Mouse (Mus musculus) midbrain, embryonic 14.5 days (tissue): ENCODE results near the gene Zfp385a. TPM values are rescaled to one million over a fixed set of nuclear protein-coding genes. Genes with fewer than 3 reads are reported as not detected.
A peak's percentile ranks its signal among the peaks of the same experiment; 100 is the strongest.

Source experiments
- ATAC-seq: fragments of 200-750 bp; cut with Nextera tagmentation; 2 replicates; pipeline ENCODE4 v1.8.0; 2017; ENCODE audit warnings: moderate number of reproducible peaks, moderate library complexity; ENCODE audit not compliant: low FRiP score, low TSS enrichment
- DNase-seq: peaks from one replicate; pipeline ENCODE4 v3.0.0-alpha.2; 2015
- H3K27ac ChIP-seq: fragments of 300-500 bp; sonication (generic); replicated peaks from 2 replicates; pipeline ENCODE4 v1.5.1; 2014; ENCODE audit warnings: mild to moderate bottlenecking, low read depth, low read length, moderate library complexity
- H3K27me3 ChIP-seq: fragments of 300-500 bp; sonication (generic); 2 replicates; pipeline ENCODE4 v1.6.1; 2014; ENCODE audit warnings: low read length, control low read depth, mixed read lengths; ENCODE audit not compliant: control insufficient read depth, insufficient read depth
- H3K36me3 ChIP-seq: fragments of 300-500 bp; sonication (generic); 2 replicates; pipeline ENCODE4 v1.6.1; 2014; ENCODE audit warnings: low read length, control low read depth; ENCODE audit not compliant: control insufficient read depth, insufficient read depth
- H3K4me1 ChIP-seq: fragments of 300-500 bp; sonication (generic); 2 replicates; pipeline ENCODE4 v1.6.1; 2014; ENCODE audit warnings: mild to moderate bottlenecking, antibody characterized with exemption, low read length, control low read depth; ENCODE audit not compliant: control insufficient read depth, insufficient read depth
- H3K4me2 ChIP-seq: fragments of 300-500 bp; sonication (generic); 2 replicates; pipeline ENCODE4 v1.6.1; 2014; ENCODE audit warnings: mild to moderate bottlenecking, low read length, moderate library complexity
- H3K4me3 ChIP-seq: fragments of 300-500 bp; sonication (generic); replicated peaks from 2 replicates; pipeline ENCODE4 v1.5.1; 2014; ENCODE audit warnings: low read depth, low read length
- H3K9ac ChIP-seq: fragments of 300-500 bp; sonication (generic); replicated peaks from 2 replicates; pipeline ENCODE4 v1.6.1; 2014; ENCODE audit warnings: mild to moderate bottlenecking, low read length, moderate library complexity
- H3K9me3 ChIP-seq: fragments of 300-500 bp; sonication (generic); 2 replicates; pipeline ENCODE4 v1.6.1; 2016; ENCODE audit warnings: low read length, control low read depth, mixed read lengths; ENCODE audit not compliant: control insufficient read depth
- WGBS: fragments of 180-500 bp; shearing (Covaris S2); extraction: QIAGEN DNeasy Blood & Tissue Kit; methylation state at CpG from one replicate; pipeline ENCODE4 v1.1.7; 2014; 5-methylcytosine and 5-hydroxymethylcytosine counted together
- polyA plus RNA-seq: library from polyadenylated mRNA; unstranded; fragments of >200 nt; fragmentation: Nextera tagmentation; extraction: Ambion mirVana; gene quantifications from 2 replicates; pipeline ENCODE4 v1.2.1, GENCODE M21; 2014

The Zfp385a gene
- polyA plus RNA-seq, 1 experiment from 2014 or later = 20.9 TPM

DNA sequence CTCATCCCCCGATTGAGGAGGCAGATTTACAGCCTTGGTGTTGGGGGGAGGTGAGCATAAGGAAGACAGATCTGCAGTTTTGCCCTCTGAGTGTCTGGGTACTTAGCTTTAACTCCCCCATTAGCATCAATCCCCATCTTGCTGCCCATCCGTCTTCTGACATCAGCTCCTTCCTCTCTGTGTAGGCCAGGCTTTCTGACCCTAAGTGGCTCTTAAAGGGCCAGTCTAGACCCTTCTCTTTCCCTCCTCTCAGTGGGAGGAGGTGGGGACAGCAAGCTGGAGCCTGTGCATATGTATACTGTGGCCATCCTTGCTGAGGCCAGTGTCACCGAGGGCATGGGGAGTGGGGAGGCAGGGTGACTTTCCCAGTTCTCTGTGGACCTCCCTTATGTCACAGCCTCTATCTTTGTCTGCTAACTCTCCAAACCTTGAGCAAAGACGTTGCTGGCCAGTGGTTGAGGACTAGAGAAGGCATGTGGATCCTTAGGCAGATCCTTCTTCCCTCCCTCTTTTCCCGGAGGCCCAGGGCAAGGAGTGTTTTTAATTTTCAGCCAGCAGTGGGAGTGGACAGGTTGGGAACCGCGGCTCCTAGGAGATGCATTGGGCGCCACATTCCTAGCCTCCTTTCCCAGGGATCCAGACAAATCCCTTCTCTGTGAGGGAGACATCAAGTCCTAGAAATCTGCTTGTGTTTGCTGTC is 35.8 kb downstream of the Zfp385a start:
- Histone ChIP-seq H3K27me3 (no peaks in the 10 kb centered on the region; the same call in 1 of the 2 replicates), H3K27ac (peak overlapping the region; percentile 98), H3K9ac (peak overlapping the region; percentile 74), H3K36me3 (no peaks in the 10 kb centered on the region), H3K4me1 (peaks cover 75% of the 10 kb centered on the region), H3K9me3 (no peaks in the 10 kb centered on the region), H3K4me2 (peak overlapping the region; percentile 81), H3K4me3 (peak overlapping the region; percentile 42)
- ATAC-seq = no peak
- DNase-seq = no peak
- 8% methylated on average over 8 of the region's 8 CpGs for WGBS

GRCm38 (mm10) chr15:103302341-103303021 is 37.4 kb downstream of the Zfp385a start:
- H3K9ac ChIP-seq = no peak overlapping the region; the same call in 1 of the 2 replicates

GRCm38 (mm10) chr15:103301547-103302340 is 38.1 kb downstream of the Zfp385a start:
- H3K9me3 ChIP-seq = no peaks in the 10 kb centered on the region
- no peaks in the 10 kb centered on the region for H3K27me3 ChIP-seq
- WGBS = 33% methylated on average over 5 of the region's 5 CpGs
- peaks cover 89% of the 10 kb centered on the region for H3K4me1 ChIP-seq
- no peak overlapping the region; the same call in 1 of the 2 replicates for H3K9ac ChIP-seq
- H3K4me2 ChIP-seq = 0 out of 2 replicates have a peak overlapping the region, but pooled peaks have one; percentile 17
- H3K36me3 ChIP-seq = no peaks in the 10 kb centered on the region
- H3K27ac ChIP-seq = peak overlapping the region; percentile 98
- DNase-seq (no peak), ATAC-seq (no peak)
- H3K4me3 ChIP-seq = no peak overlapping the region

More at GRCm38 (mm10) chr15:103302341-103303021, 37.4 kb downstream of the Zfp385a start:
- H3K4me3 ChIP-seq = no peak overlapping the region
- H3K4me2 ChIP-seq = no peak overlapping the region
- peaks cover 85% of the 10 kb centered on the region for H3K4me1 ChIP-seq
- no peak for ATAC-seq
- peak overlapping the region; percentile 98 for H3K27ac ChIP-seq
- DNase-seq = no peak
- WGBS = 41% methylated on average over 6 of the region's 6 CpGs
- H3K9me3 ChIP-seq = no peaks in the 10 kb centered on the region
- no peaks in the 10 kb centered on the region for H3K36me3 ChIP-seq
- H3K27me3 ChIP-seq = no peaks in the 10 kb centered on the region

DNA sequence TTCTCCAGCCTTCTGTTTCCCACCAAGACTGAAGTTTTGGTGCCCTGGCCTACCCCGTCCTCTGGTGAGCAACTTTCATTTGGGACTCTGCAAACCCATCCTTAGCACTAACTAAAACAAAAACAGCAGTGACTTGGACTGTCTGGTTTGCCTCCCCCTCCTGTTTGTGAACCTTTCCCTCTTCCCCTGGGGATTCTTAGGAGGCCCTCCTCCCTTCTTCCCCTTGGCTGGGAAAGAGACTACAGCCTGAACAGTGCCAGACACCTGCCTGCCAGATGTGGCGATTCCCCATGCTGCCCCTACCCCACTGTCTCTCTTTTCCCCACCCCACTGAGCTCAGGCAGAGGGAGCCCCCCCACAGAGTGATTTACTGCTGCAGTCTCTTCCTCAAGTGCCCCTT is 38.8 kb downstream of the Zfp385a start:
- Histone ChIP-seq H3K36me3 (peaks cover 4% of the 10 kb centered on the region; the same call in 1 of the 2 replicates), H3K4me3 (no peak overlapping the region), H3K4me1 (peaks cover 91% of the 10 kb centered on the region), H3K27ac (peak overlapping the region; percentile 98), H3K9me3 (no peaks in the 10 kb centered on the region), H3K27me3 (no peaks in the 10 kb centered on the region), H3K4me2 (peak overlapping the region; percentile 52), H3K9ac (peak overlapping the region; percentile 42; the same call in 1 of the 2 replicates)
- ATAC-seq = no peak
- 14% methylated on average over 2 of the region's 2 CpGs for WGBS
- DNase-seq = peak; percentile 52

- Histone ChIP-seq H3K27me3 (no peaks in the 10 kb centered on the region), H3K9me3 (no peaks in the 10 kb centered on the region), H3K27ac (peak overlapping the region; percentile 98), H3K4me2 (peak overlapping the region; percentile 52), H3K9ac (peak overlapping the region; percentile 42; the same call in 1 of the 2 replicates), H3K36me3 (peaks cover 4% of the 10 kb centered on the region; the same call in 1 of the 2 replicates), H3K4me1 (peaks cover 88% of the 10 kb centered on the region), H3K4me3 (no peak overlapping the region)
- 0% methylated on average over 2 of the region's 2 CpGs for WGBS
- DNase-seq (no peak), ATAC-seq (no peak)
Measured at GRCm38 (mm10) chr15:103300560-103300959, 39.3 kb downstream of the Zfp385a start.

- H3K36me3 ChIP-seq = peaks cover 4% of the 10 kb centered on the region; the same call in 1 of the 2 replicates
- peak overlapping the region; percentile 52 for H3K4me2 ChIP-seq
- no peaks in the 10 kb centered on the region for H3K27me3 ChIP-seq
- H3K27ac ChIP-seq = peak overlapping the region; percentile 98
- DNase-seq = peak; percentile 92
- peak; percentile 66 for ATAC-seq
- WGBS = under 1% methylated on average over 18 of the region's 18 CpGs
- H3K9ac ChIP-seq = peak overlapping the region; percentile 42
- H3K4me3 ChIP-seq = peak overlapping the region; percentile 16; the same call in 1 of the 2 replicates
- H3K4me1 ChIP-seq = peaks cover 87% of the 10 kb centered on the region
- no peaks in the 10 kb centered on the region for H3K9me3 ChIP-seq
Measured at GRCm38 (mm10) chr15:103300067-103300471, 39.8 kb downstream of the Zfp385a start.

GRCm38 (mm10) chr15:103299644-103300043 is 40.2 kb downstream of the Zfp385a start:
- Histone ChIP-seq H3K4me2 (peak overlapping the region; percentile 52), H3K27ac (peak overlapping the region; percentile 98), H3K9ac (peak overlapping the region; percentile 42), H3K4me3 (peak overlapping the region; percentile 16; the same call in 1 of the 2 replicates), H3K4me1 (peaks cover 85% of the 10 kb centered on the region), H3K36me3 (peaks cover 6% of the 10 kb centered on the region), H3K27me3 (no peaks in the 10 kb centered on the region), H3K9me3 (no peaks in the 10 kb centered on the region)
- 0 out of 2 replicates have a peak, but pooled peaks have one; percentile 3 for ATAC-seq
- peak; percentile 68 for DNase-seq
- 11% methylated on average over 8 of the region's 8 CpGs for WGBS
